Mouse (Mus musculus) hindbrain, embryonic 11.5 days (tissue): Measurements from ENCODE around the gene Rdh16f2. TPM values are rescaled to one million over a fixed set of nuclear protein-coding genes. Genes with fewer than 3 reads are reported as not detected.
"Not testable (repeated sequence)": the region's sequence is repeated elsewhere in the genome, so short reads cannot be mapped to it uniquely, and the experiment has no call there.

Experiments used
- ATAC-seq: fragments of 200-750 bp; cut with Nextera tagmentation; 2 replicates; pipeline ENCODE4 v1.8.0; 2017; ENCODE audit warnings: mild to moderate bottlenecking, moderate TSS enrichment, moderate library complexity; ENCODE audit not compliant: low FRiP score
- DNase-seq: peaks from one replicate; pipeline ENCODE4 v3.0.0-alpha.2; 2015; ENCODE audit warnings: low spot score
- H3K27ac ChIP-seq: fragments of 300-500 bp; sonication (generic); 2 replicates; pipeline ENCODE4 v1.5.1; 2014; ENCODE audit warnings: mild to moderate bottlenecking, low read depth, low read length
- H3K27me3 ChIP-seq: fragments of 300-500 bp; sonication (generic); 2 replicates; pipeline ENCODE4 v1.6.1; 2014; ENCODE audit warnings: mild to moderate bottlenecking, low read length, moderate library complexity, mixed read lengths; ENCODE audit not compliant: control insufficient read depth, insufficient read depth
- H3K36me3 ChIP-seq: fragments of 300-500 bp; sonication (generic); 2 replicates; pipeline ENCODE4 v1.6.1; 2014; ENCODE audit warnings: mild to moderate bottlenecking, low read length, moderate library complexity, mixed read lengths; ENCODE audit not compliant: control insufficient read depth, insufficient read depth
- H3K4me1 ChIP-seq: fragments of 300-500 bp; sonication (generic); replicated peaks from 2 replicates; pipeline ENCODE4 v1.6.1; 2014; ENCODE audit warnings: low read length, mixed read lengths; ENCODE audit not compliant: control insufficient read depth, insufficient read depth
- H3K4me2 ChIP-seq: fragments of 300-500 bp; sonication (generic); replicated peaks from 2 replicates; pipeline ENCODE4 v1.6.1; 2014; ENCODE audit warnings: mild to moderate bottlenecking, low read depth, low read length
- H3K4me3 ChIP-seq: fragments of 300-500 bp; sonication (generic); 2 replicates; pipeline ENCODE4 v1.5.1; 2014; ENCODE audit warnings: low read depth, low read length
- H3K9ac ChIP-seq: fragments of 300-500 bp; sonication (generic); 2 replicates; pipeline ENCODE4 v1.6.1; 2014; ENCODE audit warnings: low read depth, low read length
- H3K9me3 ChIP-seq: fragments of 300-500 bp; sonication (generic); 2 replicates; pipeline ENCODE4 v1.6.1; 2016; ENCODE audit warnings: low read length; ENCODE audit not compliant: control insufficient read depth
- WGBS: fragments of 180-500 bp; shearing (Covaris S2); extraction: QIAGEN DNeasy Blood & Tissue Kit; methylation state at CpG from one replicate; pipeline ENCODE4 v1.1.7; 2014; 5-methylcytosine and 5-hydroxymethylcytosine counted together
- polyA plus RNA-seq: library from polyadenylated mRNA; unstranded; fragments of >200 nt; fragmentation: Nextera tagmentation; extraction: Ambion mirVana; gene quantifications from 2 replicates; pipeline ENCODE4 v1.2.1, GENCODE M21; 2014

The Rdh16f2 gene
- polyA plus RNA-seq, 1 experiment from 2014 or later: not detected

- no peak overlapping the region for H3K9ac ChIP-seq
- H3K9me3 ChIP-seq: no peaks in the 10 kb centered on the region
- no peak overlapping the region for H3K4me2 ChIP-seq
- ATAC-seq (no peak), DNase-seq (no peak)
- H3K4me3 ChIP-seq: no peak overlapping the region
- H3K4me1 ChIP-seq: no peaks in the 10 kb centered on the region
- no peaks in the 10 kb centered on the region for H3K36me3 ChIP-seq
- 73% methylated on average over 2 of the region's 2 CpGs for WGBS
- H3K27ac ChIP-seq: no peak overlapping the region
- no peaks in the 10 kb centered on the region for H3K27me3 ChIP-seq
These were observed 25.5 kb upstream of the Rdh16f2 start for GRCm38 (mm10) chr10:127840776-127841175.

- H3K27ac ChIP-seq, ATAC-seq: not testable (repeated sequence)
These were observed 20.3 kb upstream of the Rdh16f2 start for GRCm38 (mm10) chr10:127845945-127846344.

GRCm38 (mm10) chr10:127848089-127848488 lies 18.2 kb upstream of the Rdh16f2 start:
- WGBS: 74% methylated on average over 1 of the region's 1 CpGs
- Histone ChIP-seq H3K9ac (no peak overlapping the region), H3K4me3 (no peak overlapping the region), H3K36me3 (no peaks in the 10 kb centered on the region), H3K9me3 (no peaks in the 10 kb centered on the region), H3K4me2 (no peak overlapping the region), H3K27ac (no peak overlapping the region), H3K4me1 (no peaks in the 10 kb centered on the region), H3K27me3 (no peaks in the 10 kb centered on the region)
- no peak for DNase-seq
- ATAC-seq: no peak

More at GRCm38 (mm10) chr10:127845945-127846344, 20.3 kb upstream of the Rdh16f2 start:
- not testable (repeated sequence) for H3K27me3 ChIP-seq, H3K4me2 ChIP-seq, H3K9me3 ChIP-seq, H3K36me3 ChIP-seq, H3K9ac ChIP-seq, H3K4me1 ChIP-seq, H3K4me3 ChIP-seq, DNase-seq
- 95% methylated on average over 5 of the region's 5 CpGs for WGBS

GRCm38 (mm10) chr10:127849628-127850027 lies 16.6 kb upstream of the Rdh16f2 start, which contains the start of gene Rdh19:
Rdh19 (plus strand) TSS chr10:127849928.
- no peak within 1 kb of the TSS for H3K9ac ChIP-seq
- H3K4me3 ChIP-seq: no peak within 1 kb of the TSS
- DNase-seq (no peak), ATAC-seq (no peak)
- H3K4me2 ChIP-seq: no peak within 1 kb of the TSS
- H3K36me3 ChIP-seq: no peaks in the 10 kb centered on the region
- H3K27me3 ChIP-seq: no peaks in the 10 kb centered on the region
- WGBS: 71% methylated on average over 1 of the region's 1 CpGs
- no peaks in the 10 kb centered on the region for H3K9me3 ChIP-seq
- H3K27ac ChIP-seq: no peak within 1 kb of the TSS
- no peaks in the 10 kb centered on the region for H3K4me1 ChIP-seq

GRCm38 (mm10) chr10:127856376-127856775 lies 9.9 kb upstream of the Rdh16f2 start:
- Histone ChIP-seq H3K9me3 (no peaks in the 10 kb centered on the region), H3K4me1 (no peaks in the 10 kb centered on the region), H3K4me3 (no peak overlapping the region), H3K36me3 (no peaks in the 10 kb centered on the region), H3K27ac (no peak overlapping the region), H3K4me2 (no peak overlapping the region), H3K27me3 (no peaks in the 10 kb centered on the region), H3K9ac (no peak overlapping the region)
- no peak for ATAC-seq
- DNase-seq: no peak

- H3K4me3 ChIP-seq: no peak overlapping the region
- H3K4me1 ChIP-seq: no peaks in the 10 kb centered on the region
- DNase-seq: no peak
- no peak for ATAC-seq
- no peaks in the 10 kb centered on the region for H3K27me3 ChIP-seq
- H3K4me2 ChIP-seq: no peak overlapping the region
- no peaks in the 10 kb centered on the region; the same call in 1 of the 2 replicates for H3K9me3 ChIP-seq
- H3K9ac ChIP-seq: no peak overlapping the region
- H3K27ac ChIP-seq: no peak overlapping the region
- H3K36me3 ChIP-seq: no peaks in the 10 kb centered on the region
These were observed 1.3 kb upstream of the Rdh16f2 start for GRCm38 (mm10) chr10:127864931-127865330.

- H3K9me3 ChIP-seq: peaks cover 2% of the 10 kb centered on the region; the same call in 1 of the 2 replicates
- WGBS: 76% methylated on average over 4 of the region's 4 CpGs
- peak; percentile 7 for DNase-seq
- no peak overlapping the region for H3K27ac ChIP-seq
- H3K4me2 ChIP-seq: no peak overlapping the region
- no peaks in the 10 kb centered on the region for H3K4me1 ChIP-seq
- no peaks in the 10 kb centered on the region for H3K36me3 ChIP-seq
- no peaks in the 10 kb centered on the region for H3K27me3 ChIP-seq
- H3K9ac ChIP-seq: no peak overlapping the region
- no peak overlapping the region for H3K4me3 ChIP-seq
- ATAC-seq: no peak
These were observed 6.2 kb downstream of the Rdh16f2 start for GRCm38 (mm10) chr10:127872484-127872883.

GRCm38 (mm10) chr10:127877681-127878080 lies 11.4 kb downstream of the Rdh16f2 start:
- H3K4me2 ChIP-seq: no peak overlapping the region
- no peak overlapping the region for H3K9ac ChIP-seq
- no peak overlapping the region for H3K4me3 ChIP-seq
- no peaks in the 10 kb centered on the region for H3K27me3 ChIP-seq
- no peaks in the 10 kb centered on the region for H3K9me3 ChIP-seq
- WGBS: 63% methylated on average over 2 of the region's 2 CpGs
- no peaks in the 10 kb centered on the region for H3K36me3 ChIP-seq
- no peak overlapping the region for H3K27ac ChIP-seq
- DNase-seq: no peak
- ATAC-seq: no peak
- H3K4me1 ChIP-seq: no peaks in the 10 kb centered on the region

GRCm38 (mm10) chr10:127878262-127879057 lies 12.2 kb downstream of the Rdh16f2 start:
- H3K27me3 ChIP-seq: no peaks in the 10 kb centered on the region
- no peak overlapping the region for H3K4me3 ChIP-seq
- 88% methylated on average over 3 of the region's 3 CpGs for WGBS
- H3K27ac ChIP-seq: no peak overlapping the region
- no peak for ATAC-seq
- H3K4me1 ChIP-seq: no peaks in the 10 kb centered on the region
- no peak for DNase-seq
- H3K4me2 ChIP-seq: no peak overlapping the region
- H3K9ac ChIP-seq: no peak overlapping the region
- no peaks in the 10 kb centered on the region for H3K9me3 ChIP-seq
- no peaks in the 10 kb centered on the region for H3K36me3 ChIP-seq
